Mouse (Mus musculus) lung, postnatal 0 days (tissue): ENCODE data around the gene Camkv.
A peak's percentile ranks its signal among the peaks of the same experiment; 100 is the strongest.

Source experiments
- CTCF ChIP-seq: IDR thresholded peaks from 2 replicates; pipeline ENCODE4 v1.5.1; 2016; ENCODE audit warnings: antibody characterized with exemption, mild to moderate bottlenecking
- EP300 ChIP-seq: IDR thresholded peaks from 2 replicates; pipeline ENCODE4 v1.6.1; 2016; ENCODE audit warnings: antibody characterized with exemption, mild to moderate bottlenecking, control low read depth

DNA sequence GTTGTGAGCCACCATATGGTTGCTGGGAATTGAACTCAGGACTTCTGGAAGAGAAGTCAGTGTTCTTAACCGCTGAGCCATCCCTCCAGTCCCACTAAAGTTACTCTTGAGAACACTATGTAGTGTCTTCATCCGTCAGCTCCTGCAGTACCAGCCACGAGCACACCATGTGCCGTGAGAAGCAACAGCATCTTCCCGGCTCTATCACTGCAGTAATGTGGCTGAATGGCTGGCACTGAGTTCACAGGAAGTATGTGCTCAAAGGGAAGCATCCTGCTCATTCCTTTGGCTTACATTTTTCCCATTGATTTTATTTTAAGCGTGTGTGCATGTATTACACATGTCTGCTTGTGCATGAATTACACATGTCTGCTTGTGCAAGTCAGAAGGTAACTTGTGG is 32.0 kb downstream of the Camkv start:
- peak; percentile 13; the same call in 1 of the 2 replicates for TF ChIP-seq CTCF
- 0 out of 2 replicates have a peak, but pooled peaks have one; percentile 30 for TF ChIP-seq EP300
